Mouse (Mus musculus) adrenal gland, adult (tissue): ENCODE data around the gene Gm42669.

ENCODE experiments used
- DNase-seq, 2 experiments: peaks; one replicate each; pipeline ENCODE4 v3.0.0; 2022 to 2023; ENCODE audit warnings: low spot score in 1 of 2; ENCODE audit not compliant: inconsistent age in 2 of 2

The Gm42669 gene

DNA sequence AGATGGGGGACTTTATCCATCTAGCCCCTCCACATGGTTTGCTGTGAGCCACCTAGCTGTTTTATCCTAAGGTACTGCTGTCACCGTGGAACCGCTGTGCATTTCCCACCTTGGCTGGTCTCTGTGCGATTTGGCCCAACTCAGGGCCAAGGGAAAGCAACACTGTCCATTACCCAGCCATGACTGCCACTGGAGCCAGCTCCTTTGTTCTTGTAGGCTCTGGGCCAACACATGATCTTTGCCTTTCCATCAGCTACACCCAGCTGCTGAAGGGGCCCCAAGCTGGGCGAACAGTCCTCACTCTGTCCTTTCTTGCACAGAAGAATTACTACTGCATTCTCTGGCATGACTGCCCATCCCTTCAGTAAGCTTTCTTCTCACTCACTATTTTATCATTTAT lies 11.2 kb downstream of the Gm42669 start:
- DNase-seq, result no peak

DNA sequence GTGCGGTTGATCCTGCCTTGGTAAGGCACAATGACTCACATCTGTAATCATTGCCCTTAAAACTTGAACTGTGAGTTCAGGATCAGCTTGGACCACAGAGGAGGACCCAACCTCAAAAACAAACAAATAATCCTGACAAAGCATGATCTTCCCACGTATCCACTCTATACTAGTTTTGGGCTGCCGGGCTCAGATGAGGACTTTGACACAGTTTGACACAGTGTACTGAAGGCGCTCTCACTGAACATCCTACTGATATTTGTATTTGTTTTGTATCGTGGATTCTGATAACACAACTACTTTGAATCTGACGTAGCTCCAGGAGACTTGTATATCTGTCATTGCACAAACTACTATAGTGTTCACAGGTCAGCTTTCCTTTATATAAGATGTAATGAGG lies 14.0 kb downstream of the Gm42669 start:
- DNase-seq, result no peak

DNA sequence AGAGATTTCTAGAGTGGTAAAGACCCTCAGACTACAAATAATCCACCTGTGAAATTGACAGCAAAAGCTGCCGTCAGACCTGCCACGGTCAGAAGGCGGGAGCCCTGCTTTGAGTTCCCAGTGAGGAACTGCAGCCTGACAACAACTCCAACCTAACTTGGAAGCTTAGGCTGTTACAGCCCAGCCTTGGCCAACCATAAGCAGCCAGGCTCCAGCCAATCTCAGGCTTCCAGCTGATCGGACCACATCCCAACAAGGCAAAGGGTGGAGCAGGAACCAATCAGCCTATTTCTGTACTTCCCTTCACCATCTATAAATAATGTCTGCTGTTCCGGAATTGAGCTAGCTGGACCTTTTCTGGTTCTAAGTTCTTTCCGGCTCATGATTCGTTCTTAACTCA lies 14.5 kb downstream of the Gm42669 start:
- DNase-seq, result peak in 1 of 2 experiments; percentile 28

DNA sequence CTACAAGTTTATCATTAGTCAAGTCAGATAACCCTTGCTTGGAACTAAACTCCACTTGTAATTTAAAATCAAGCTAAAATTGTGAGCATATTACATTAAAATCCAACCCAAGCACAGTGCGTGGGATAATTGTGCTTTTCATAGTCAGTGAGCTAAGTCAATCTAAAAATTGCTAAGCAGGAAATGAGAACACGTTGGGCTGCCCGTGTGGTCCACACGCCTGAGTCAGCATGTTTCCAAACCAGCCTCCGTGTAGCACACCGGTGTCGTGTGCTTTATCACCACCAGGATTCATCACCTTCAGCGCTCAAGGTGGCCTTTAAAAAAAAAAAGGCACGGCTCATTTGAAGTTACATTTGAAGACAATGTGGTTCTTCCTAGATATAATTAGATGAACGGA lies 16.9 kb downstream of the Gm42669 start:
- DNase-seq, result no peak

DNA sequence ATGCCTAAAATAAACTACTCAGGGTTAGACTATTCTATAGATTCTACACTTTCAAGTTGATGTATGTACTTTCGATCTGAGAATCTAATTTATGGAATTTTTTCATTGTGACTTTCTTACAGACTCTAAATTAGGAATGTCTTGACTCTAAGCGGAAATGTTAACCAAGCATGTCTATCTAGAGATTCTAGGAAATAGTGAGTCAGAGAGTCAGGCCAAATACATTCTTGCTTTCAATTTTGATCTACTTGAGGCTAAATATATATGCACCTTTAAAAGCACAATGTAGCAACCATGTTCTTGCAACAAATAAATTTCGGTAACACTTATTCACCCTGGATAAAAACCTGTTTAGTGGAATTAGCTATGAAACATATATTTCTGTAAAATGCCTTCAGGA lies 21.4 kb downstream of the Gm42669 start:
- DNase-seq, result no peak

DNA sequence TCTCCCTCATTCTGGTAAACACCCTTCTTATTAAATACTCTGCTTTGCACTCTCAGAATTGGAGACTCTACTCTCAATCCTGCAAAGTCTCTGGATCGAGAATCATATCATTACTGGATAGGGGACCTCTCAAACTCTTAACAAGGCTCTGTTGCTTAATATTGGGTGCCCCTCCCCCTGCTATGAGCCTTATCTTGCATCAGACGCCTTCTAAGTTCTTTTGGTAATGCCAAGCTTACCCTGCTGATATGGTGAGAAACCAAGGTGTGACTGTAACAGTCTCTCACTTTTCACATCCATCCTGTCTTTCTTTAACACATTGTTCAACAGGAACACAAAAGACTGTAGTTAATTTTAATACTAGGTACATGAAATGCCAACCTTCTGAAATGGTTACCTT lies 26.2 kb downstream of the Gm42669 start:
- DNase-seq, result no peak

DNA sequence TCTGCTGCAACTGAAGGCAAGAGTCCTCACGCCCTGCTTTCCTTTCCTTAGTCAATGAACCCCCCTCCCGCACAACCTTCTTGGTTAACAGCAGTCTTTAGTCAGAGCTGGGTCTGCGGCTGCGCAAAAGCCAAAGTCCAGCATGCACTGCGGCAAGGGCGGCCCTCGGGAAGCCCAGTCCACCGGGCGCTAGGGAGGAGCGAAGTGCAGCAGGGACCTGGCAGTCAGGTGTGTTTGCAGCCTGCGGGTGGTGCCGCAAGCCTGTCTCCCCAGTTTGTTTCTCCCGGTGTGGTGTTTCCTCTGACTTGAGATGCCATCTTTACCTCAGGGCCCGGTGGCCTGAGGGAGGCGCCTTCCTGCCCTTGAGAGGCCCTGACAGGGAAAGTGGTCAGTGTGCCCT lies 27.2 kb downstream of the Gm42669 start, which contains the start of gene 1700028K03Rik:
TSS of gene 1700028K03Rik (plus strand) at position 129 of the 400 bp plus-strand sequence.
- DNase-seq, result no peak

DNA sequence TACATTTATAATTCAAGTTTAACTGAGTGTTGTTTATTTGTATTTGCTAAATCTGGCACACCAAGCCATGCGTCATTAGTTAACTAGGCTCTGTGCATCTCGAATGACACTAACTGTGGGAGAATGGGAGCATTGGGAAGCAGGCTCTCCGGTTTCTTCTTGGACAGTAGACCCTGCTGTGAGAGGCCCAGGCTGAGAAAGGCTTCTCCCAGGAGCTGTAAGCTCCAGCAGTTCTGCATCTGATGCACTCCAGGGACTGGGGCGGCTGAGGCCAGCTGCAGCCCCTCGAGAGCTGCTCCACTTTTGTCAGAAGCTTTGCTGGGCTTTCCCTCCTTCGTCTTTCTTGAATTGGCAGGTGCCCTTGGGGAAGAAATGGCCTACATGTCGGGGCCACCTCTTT lies 34.3 kb downstream of the Gm42669 start:
- no peak for DNase-seq

DNA sequence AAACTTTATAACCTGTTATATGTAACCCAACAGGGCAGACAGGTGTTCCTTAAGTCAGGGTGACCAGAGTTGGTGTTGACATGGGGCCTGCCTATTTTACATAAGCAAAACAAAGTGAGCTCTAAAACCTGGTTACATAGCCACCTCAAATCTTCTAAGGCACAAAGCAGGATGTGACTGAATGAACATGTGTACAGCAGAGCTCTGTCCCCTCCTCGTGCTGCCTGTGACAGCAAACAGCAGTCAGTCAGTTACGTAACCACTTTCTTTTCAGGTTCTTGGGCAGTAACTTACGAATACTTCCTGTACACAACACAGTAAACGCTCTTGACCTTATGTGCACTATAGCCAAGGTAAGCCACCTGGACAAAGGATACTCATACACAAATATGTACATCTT lies 38.5 kb downstream of the Gm42669 start:
- no peak for DNase-seq

DNA sequence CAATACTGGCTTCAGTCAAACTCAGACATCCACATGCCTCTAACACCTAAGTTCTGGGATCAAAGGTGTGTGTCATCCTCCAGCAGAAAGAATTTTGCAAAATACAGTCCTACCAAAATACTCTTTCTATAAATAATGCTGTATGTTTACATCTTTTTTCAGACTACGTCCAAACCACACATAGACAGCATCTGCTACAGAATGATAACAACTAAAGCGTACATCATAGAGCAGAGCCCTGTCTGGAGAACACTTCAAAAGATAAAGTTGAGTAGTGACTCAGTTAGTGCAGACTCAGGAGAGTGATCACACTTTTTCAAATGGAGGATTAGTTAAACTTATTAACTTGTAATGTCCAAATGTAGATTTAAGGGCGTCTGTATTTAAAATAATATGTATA lies 40.5 kb downstream of the Gm42669 start:
- no peak for DNase-seq

DNA sequence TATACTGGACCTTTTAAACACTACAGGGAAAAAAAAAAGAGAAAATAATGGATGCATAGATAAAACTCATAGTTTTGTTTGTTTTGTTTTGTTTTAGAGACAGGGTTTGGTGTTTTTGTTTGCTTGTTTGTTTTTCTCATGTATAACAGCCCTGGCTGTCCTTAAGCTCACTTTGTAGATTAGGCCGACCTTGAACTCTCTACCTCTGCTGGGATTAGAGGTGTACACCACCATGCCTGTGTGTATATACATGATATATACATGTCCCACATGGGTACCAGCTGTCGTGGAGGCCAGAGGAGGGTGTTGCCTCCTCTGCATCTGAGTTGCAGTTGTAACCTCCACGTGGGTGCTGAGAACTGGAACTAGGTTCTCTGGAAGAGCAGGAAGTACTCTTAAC lies 41.0 kb downstream of the Gm42669 start:
- DNase-seq, result no peak

DNA sequence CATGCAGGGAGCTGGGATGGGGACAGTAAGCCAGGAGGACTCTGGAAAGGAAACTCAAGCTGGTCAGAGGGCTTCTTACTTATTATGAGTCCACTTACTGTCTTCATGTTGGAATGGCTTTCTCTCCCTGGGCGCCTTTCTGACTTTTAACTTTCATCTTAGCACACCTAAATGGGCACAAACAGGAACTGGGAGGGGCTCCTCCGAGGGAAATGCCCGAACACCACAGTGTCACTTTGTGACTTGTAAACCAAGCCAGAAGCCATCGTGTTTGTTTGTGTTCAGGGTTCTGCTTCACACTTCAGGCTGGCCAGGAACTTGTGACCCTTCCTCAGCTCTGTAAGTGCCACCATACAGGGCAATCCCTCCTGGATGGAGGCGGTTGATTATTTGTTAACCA lies 46.9 kb downstream of the Gm42669 start:
- no peak for DNase-seq

DNA sequence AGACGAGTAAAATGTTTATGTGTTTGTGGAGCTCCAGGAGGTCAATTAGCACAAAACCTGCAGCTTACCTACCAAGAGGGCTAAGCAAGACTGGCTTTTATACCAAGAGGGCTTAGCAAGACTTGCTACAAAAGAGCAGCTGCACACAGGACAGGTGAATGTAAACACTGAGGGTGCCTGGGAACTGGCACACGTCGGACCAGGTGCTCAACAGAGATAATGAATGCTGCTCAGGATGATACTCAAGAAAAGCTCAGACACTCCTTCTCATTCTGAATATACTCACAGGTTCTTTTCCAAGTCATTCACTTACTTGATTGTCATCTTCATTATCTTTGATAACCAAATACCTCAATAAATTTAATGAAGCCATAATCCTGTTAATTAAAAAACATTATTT lies 49.5 kb downstream of the Gm42669 start:
- DNase-seq, result no peak

DNA sequence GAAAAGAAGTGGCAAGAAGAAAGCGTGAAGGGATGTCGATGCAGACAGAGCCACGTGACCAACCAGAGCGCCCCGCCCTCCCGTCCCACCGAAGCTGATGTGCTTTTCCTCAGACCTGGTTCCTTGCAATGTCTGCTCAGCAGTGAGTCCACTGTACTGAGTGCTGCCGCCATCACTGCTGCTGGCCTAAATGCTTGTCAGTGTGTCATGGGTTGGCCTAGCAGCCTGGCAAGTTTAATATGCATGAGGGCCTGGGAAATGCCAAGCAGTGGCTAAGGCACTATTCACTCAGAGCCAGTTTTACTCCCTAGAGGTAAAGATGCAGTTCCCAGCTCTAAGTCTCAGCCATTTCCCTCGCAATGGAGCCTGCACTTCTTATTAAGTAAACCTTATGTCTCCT lies 61.7 kb downstream of the Gm42669 start:
- no peak for DNase-seq

DNA sequence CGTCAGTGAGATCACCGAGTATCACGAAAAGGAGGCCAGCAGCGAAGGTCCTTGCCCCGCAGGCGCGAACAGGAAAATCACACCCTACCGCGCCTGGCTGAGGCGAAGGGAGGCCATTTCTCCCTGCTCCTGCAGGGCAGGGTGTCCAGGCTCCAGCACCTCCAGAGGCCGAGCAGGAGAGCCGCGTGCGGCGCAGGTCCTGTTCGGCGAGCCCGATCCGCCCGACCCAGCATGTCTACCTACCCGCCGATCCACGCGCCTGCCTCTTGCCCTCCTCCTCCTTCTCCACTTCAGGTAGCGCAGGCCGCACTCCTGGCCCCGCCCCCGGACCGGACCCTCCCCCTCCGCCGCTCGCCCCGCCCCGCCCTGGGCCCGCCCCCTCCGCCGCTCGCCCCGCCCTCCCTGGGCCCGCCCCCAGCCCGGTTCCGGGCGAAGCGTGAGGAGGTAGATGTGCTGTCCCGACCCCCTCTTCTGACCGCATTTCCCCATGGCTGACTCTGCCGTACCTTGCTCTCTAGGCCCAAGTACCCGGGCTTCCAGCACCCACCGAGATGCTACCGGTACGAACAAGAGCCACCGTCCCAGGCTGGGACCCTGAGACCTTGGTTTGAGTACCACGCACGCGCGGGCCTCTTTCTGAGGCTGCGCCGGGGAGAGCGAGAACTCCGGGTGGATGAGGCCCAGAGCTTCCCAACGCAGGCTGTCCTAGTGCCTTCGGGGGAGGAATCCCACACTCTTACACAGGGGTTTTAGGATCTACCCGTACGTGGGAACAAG lies 90.1 kb downstream of the Gm42669 start, which contains the start of the genes Rpap2 and Glmn:
TSS of gene Rpap2 (plus strand) at position 73 of the 777 bp plus-strand sequence.
TSS of gene Glmn (minus strand) at position 588 of the 777 bp plus-strand sequence.
- peak; percentile 88 to 96 for DNase-seq

DNA sequence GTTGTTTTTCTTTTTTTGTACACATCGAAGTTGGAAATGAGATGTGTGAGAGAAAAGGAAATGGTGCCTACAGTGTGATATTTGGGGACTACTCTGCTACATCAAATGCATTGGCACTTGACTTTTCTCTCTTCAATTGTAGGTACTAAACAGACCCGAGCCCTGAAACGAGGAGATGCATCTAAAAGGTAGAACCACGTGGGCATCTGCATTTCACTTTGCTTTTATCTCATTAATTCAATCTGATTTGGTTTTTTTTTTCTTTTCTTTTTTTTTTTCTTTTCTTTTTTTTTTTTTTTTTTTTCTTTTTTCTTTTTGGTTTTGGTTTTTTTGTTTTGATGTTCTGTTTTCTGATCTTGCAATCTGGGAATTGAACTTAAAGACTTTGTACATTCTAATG lies 91.0 kb downstream of the Gm42669 start:
- no peak for DNase-seq

DNA sequence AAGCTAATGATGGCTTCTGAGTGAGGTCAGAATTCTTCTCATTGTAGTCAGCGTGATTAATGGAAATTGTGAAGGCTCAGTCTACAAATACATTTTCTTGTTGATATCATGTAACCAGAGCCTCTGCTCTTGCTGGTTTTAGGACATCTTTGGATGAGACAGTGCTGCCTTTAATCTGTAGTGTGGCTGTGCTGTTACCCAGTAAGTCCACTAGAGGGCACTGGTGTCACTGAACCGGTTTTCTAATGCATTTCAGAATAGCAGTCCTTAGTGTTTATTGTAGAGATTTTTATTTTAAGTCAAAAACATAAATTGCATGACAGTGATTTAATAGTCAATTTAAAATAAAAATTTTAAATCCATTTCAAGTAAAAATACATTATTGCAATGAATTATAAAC lies 103.8 kb downstream of the Gm42669 start:
- peak; percentile 49 to 84 for DNase-seq

DNA sequence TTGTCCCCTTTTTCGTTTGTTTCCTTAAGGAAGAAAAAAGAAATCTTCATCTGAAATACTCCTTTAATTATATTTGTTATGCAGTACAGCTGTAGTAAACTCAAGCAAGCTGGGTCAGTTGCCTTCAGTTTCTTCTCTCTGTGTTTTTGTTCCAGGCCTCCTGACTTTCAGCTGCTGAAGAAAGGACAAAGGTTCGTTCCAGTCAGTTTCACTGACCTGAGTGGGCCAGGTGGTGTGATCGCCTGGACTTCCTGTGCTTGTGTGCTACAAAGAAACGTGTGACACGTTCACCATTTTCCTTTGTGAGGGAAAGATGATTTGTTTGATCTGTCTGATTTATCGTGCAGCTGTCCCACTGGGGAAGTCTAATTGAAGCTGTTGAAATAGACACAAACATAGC lies 110.6 kb downstream of the Gm42669 start:
- DNase-seq, result no peak

DNA sequence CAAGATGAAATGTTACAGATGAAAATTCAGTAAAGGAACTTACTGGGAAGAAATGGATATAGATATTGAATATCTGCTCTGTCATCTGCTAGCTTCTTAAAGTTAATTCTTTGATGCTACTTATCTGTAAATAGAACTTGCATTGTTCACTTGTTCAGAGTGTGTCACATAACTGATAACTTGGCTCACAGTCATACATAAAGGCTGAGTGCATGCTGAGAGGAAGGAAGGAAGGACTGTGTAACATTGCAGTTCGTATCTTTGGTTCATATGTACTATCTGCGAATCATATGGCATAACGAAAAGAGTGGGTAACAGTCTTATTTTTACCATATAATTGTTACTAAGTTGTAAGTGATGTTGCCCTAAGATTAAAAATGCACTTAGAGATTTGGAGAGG lies 113.9 kb downstream of the Gm42669 start:
- DNase-seq, result no peak
